Mouse (Mus musculus) layer of hippocampus, postnatal 25 days (tissue): Measurements from ENCODE around the gene Inava. TPM values are rescaled to one million over a fixed set of nuclear protein-coding genes. Genes with fewer than 3 reads are reported as not detected.

Experiments
- DNase-seq, 2 experiments: peaks; one replicate each; pipeline ENCODE4 v3.0.0; 2022; ENCODE audit warnings: mixed read lengths in 2 of 2, low spot score in 1 of 2; ENCODE audit errors: extremely low spot score in 1 of 2
- total RNA-seq, 2 experiments: library from RNA; stranded (reverse); gene quantifications; 2 replicates each; pipeline ENCODE4 v1.2.3; 2021

Gene Inava
- total RNA-seq, 2 experiments from 2014 or later: 4.5 to 5.8 TPM

DNA sequence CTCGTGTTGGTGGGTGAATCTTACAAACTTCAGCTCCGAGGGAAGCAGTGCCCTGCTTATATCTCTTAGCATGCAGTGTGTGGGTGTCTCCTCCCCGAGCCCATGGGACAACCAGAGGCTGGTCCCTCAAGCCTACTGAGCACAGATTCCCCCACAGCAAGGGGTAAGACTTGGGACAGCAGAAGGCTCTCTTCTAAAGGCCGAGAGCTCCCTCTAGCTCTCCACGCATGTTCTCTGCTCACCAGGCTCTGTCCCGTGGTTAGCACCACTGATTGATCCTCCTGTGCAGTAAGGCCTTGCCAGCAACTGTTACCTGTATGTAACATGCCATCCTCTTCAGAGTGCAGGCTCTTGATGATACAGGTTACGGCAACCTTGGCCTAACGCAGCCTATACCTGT, 66.4 kb downstream of the Inava start:
- DNase-seq: peak in 1 of 2 experiments; percentile 32

GRCm38 (mm10) chr1:136165436-136165835, 68.6 kb downstream of the Inava start:
- no peak for DNase-seq

Other genes starting within 250 kb of the Inava start
- under 1 TPM; 0.23 to 0.25 TPM for gene Igfn1, start 227.9 kb downstream of the Inava start, total RNA-seq
- gene Tmem9, start 226.1 kb downstream of the Inava start, total RNA-seq: 10 to 100 TPM; 66.8 to 80.8 TPM
- not detected for gene Ascl5, start 183.5 kb downstream of the Inava start, total RNA-seq
- under 1 TPM; 0.44 to 0.45 TPM for gene Cacna1s, start 181.5 kb downstream of the Inava start, total RNA-seq
- gene Kif21b, start 102.9 kb downstream of the Inava start, total RNA-seq: 10 to 100 TPM; 35.0 to 54.8 TPM
- 1 to 10 TPM in 1 of 2 experiments, under 1 TPM in 1; 0.86 to 2.0 TPM for gene Mroh3, start 21.4 kb downstream of the Inava start, total RNA-seq
- gene Gpr25, start 26.6 kb upstream of the Inava start, total RNA-seq: 1 to 10 TPM; 6.6 to 7.5 TPM
- gene Camsap2, start 111.8 kb upstream of the Inava start, total RNA-seq: 100 to 1,000 TPM; 132 to 142 TPM
- 10 to 100 TPM; 10.5 to 12.0 TPM for gene Ddx59, start 181.0 kb upstream of the Inava start, total RNA-seq
- under 1 TPM; 0.26 to 0.39 TPM for gene Kif14, start 232.1 kb upstream of the Inava start, total RNA-seq